Mouse (Mus musculus) E14TG2a.4 (cell line): ENCODE measurements at regions not wholly inside any gene's neighbourhood (a gene's known extent, or its start where the extent isn't known, plus 50 kb on each side); places are given as distances from the start of the nearest gene placed in this dataset.
A peak's percentile ranks its signal among the peaks of the same experiment; 100 is the strongest.
"Not testable (repeated sequence)": the region's sequence is repeated elsewhere in the genome, so short reads cannot be mapped to it uniquely, and the experiment has no call there.

Experiments
- CTCF ChIP-seq: conservative IDR thresholded peaks from 2 replicates; pipeline ENCODE4 v1.5.1; 2014; ENCODE audit warnings: low read length
- NANOG ChIP-seq: IDR thresholded peaks from 2 replicates; pipeline ENCODE4 v1.6.1; 2014; ENCODE audit warnings: borderline replicate concordance, low read length, mixed read lengths
- POU5F1 ChIP-seq: IDR thresholded peaks from 2 replicates; pipeline ENCODE4 v1.6.1; 2014; ENCODE audit warnings: low read length, borderline replicate concordance

DNA sequence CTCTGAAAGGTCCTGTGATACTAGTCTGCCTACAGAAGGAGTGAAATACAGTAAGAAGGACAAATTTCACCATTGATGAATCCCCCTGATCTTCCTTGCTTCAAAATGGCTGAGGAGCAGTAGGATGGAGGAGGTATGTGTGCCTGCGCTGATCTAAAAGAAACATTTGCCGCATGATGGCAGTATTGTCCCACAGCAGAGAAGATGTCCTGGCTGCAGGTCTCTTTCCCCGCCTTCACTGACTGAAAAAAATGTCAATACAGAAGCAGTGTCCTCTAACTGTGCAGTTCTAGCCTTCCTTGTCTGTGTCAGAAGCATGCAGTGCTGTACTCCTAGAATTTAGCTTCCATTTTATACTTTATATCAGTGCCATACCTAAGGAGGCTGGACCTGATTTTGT, 172.0 kb upstream of the Olfr1324 start:
- TF ChIP-seq CTCF = peak; percentile 28
- TF ChIP-seq NANOG, POU5F1: not testable (repeated sequence)
